Comparison of ENCODE assay signal across 8 mouse cellular contexts in the genomic region with DNA sequence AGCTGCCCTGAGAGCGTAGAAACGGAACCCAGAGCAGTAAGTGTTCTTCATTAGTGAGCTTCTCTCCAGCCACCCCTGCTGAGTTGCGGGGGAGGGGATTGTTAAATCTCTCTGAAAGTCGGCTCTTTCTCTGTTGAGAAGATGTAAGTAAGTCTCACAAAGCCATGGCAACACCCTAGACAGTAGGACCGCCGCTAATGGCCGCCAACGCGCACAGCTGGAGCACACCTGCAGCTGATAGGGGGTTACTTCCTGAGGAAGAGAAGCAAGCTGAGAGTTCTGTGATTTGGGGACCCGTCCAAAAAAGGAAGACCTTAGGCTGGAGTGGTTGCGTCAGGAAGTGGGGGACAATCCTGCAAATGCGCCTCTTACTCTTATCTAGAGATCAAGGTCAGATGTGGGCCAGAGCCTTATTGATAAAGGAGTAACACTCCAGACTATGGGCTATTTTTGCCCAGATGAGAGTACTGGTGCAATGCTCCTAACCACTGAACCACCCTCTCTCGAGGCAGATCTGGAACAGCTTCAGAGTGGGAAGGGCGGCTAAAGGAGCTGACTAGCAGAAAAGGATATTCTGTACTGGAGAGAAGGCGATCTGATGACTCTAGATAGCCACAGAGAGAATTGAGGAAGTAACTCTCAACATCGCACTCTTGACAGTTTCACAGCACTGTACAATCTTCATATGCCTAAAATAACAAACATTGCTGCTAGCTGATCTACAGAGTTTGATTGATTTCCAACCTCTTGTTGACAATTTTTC. TPM values are rescaled to one million over a fixed set of nuclear protein-coding genes. Genes with fewer than 3 reads are reported as not detected.
A peak's percentile ranks its signal among the peaks of the same experiment; 100 is the strongest.
DNase-seq lines count a peak whose midpoint lies in the region; ATAC-seq lines count a peak whose summit lies in the region.

No protein-coding gene starts in this region.

- no peak overlapping the region for H3K27ac ChIP-seq in hindbrain, embryonic 10.5 days

- H3K9me3 ChIP-seq in hindbrain, embryonic 10.5 days: no peaks in the 10 kb centered on the region

- peaks cover 25% of the 10 kb centered on the region for H3K4me1 ChIP-seq in hindbrain, embryonic 10.5 days (replicated peaks)

- H3K4me3 ChIP-seq in hindbrain, embryonic 10.5 days: peak overlapping the region; percentile 68

- H3K27me3 ChIP-seq in hindbrain, embryonic 10.5 days (ENCODE audit: insufficient read depth, poor library complexity, severe bottlenecking): peaks cover 33% of the 10 kb centered on the region

- intact Hi-C loops in left cerebral cortex, postnatal 4 days (cut with DNase I): no loop called here

- WGBS in hindbrain, embryonic 10.5 days: 24% methylated on average over 16 of the region's 16 CpGs

- peak; percentile 15 for DNase-seq in left cerebral cortex, postnatal 4 days
- no peak for DNase-seq in left cerebral cortex, adult 18-20 months (ENCODE audit: low spot score in 2 of 2)
- peak; percentile 25 to 44 for DNase-seq in cerebellum, postnatal 14 days
- peak; percentile 14 for DNase-seq in hindbrain, embryonic 10.5 days (ENCODE audit: low spot score)
- DNase-seq in spleen, postnatal 10 days (ENCODE audit: low spot score in 2 of 2): peak; percentile 47 to 60
- no peak for DNase-seq in adrenal gland, adult 8-10 months
- no peak for DNase-seq in frontal cortex, adult 2 months (ENCODE audit: extremely low spot score in 1 of 2, low spot score in 1 of 2)

- ATAC-seq in megakaryocyte, adult 5-6 weeks (ENCODE audit: poor library complexity, severe bottlenecking): peak; percentile 39

- H3K36me3 ChIP-seq in hindbrain, embryonic 10.5 days: no peaks in the 10 kb centered on the region

RNA-seq across cellular contexts. Expression of gene Slc46a3, which starts 1.0 kb away (rescaled TPM):
- total RNA-seq in left cerebral cortex, postnatal 4 days (2021): 1 to 10 TPM; 2.4 to 3.6 TPM
- 1 to 10 TPM; 6.9 to 7.1 TPM for total RNA-seq in left cerebral cortex, adult 18-20 months (2021)
- polyA plus RNA-seq in hindbrain, embryonic 10.5 days (2016; fragmentation: Nextera tagmentation; extraction: Ambion mirVana): 3.0 and 3.9 TPM in 2 replicates
- total RNA-seq in megakaryocyte, adult 5-6 weeks (2015): 33.8 and 37.5 TPM in 2 replicates
- total RNA-seq in megakaryocyte, adult 5-6 weeks (2017): 21.2 and 23.3 TPM in 2 replicates
- 10 to 100 TPM; 15.2 to 32.1 (median 26.2) TPM for total RNA-seq in adrenal gland, adult 8-10 months (2022)
- polyA plus RNA-seq in frontal cortex, adult 2 months (2012; rRNA removed): 19.0 and 21.1 TPM in 2 replicates

RNA-seq across cellular contexts. Expression of gene Pomp, which starts 35.4 kb away (rescaled TPM):
- total RNA-seq in left cerebral cortex, postnatal 4 days (2021): 100 to 1,000 TPM; 143 to 160 TPM
- 100 to 1,000 TPM; 190 to 199 TPM for total RNA-seq in left cerebral cortex, adult 18-20 months (2021)
- polyA plus RNA-seq in hindbrain, embryonic 10.5 days (2016; fragmentation: Nextera tagmentation; extraction: Ambion mirVana): 499 and 521 TPM in 2 replicates
- 253 and 319 TPM in 2 replicates for total RNA-seq in megakaryocyte, adult 5-6 weeks (2015)
- total RNA-seq in megakaryocyte, adult 5-6 weeks (2017): 198 and 242 TPM in 2 replicates
- 100 to 1,000 TPM; 172 to 235 (median 197) TPM for total RNA-seq in adrenal gland, adult 8-10 months (2022)
- polyA plus RNA-seq in frontal cortex, adult 2 months (2012; rRNA removed): 212 and 217 TPM in 2 replicates

Comparison
In these comparisons a context has a peak if more than half of its experiments do, and no peak if none do; other contexts are left out.
1. DNase-seq: peak in left cerebral cortex, postnatal 4 days (single experiment), cerebellum, postnatal 14 days (2 of 2), hindbrain, embryonic 10.5 days (single experiment) and spleen, postnatal 10 days (2 of 2); none in left cerebral cortex, adult 18-20 months (0 of 2), adrenal gland, adult 8-10 months (single experiment) and frontal cortex, adult 2 months (0 of 2).